Mouse (Mus musculus): ENCODE data around the gene Ptrh2. TPM values are rescaled to one million over a fixed set of nuclear protein-coding genes. Genes with fewer than 3 reads are reported as not detected.
"Not testable (repeated sequence)": the region's sequence is repeated elsewhere in the genome, so short reads cannot be mapped to it uniquely, and the experiment has no call there.

Gene Ptrh2
- polyA plus RNA-seq, 1 experiment from 2014 or later: 36.6 TPM

- DNase-seq (ENCODE audit: low spot score): no peak
- Histone ChIP-seq H3K27ac (no peak overlapping the region), H3K27me3 (ENCODE audit: insufficient read depth, poor library complexity, severe bottlenecking) (no peaks in the 10 kb centered on the region), H3K9me3 (no peaks in the 10 kb centered on the region), H3K36me3 (peaks cover 93% of the 10 kb centered on the region), H3K4me3 (no peak overlapping the region), H3K4me1 (replicated peaks) (no peaks in the 10 kb centered on the region)
- WGBS: 94% methylated on average over 3 of the region's 3 CpGs
These were observed 34.6 kb downstream of the Ptrh2 start for GRCm38 (mm10) chr11:86718369-86718768.

GRCm38 (mm10) chr11:86719390-86719789, 35.6 kb downstream of the Ptrh2 start:
- Histone ChIP-seq H3K9me3 (no peaks in the 10 kb centered on the region), H3K36me3 (peaks cover 93% of the 10 kb centered on the region), H3K27ac (no peak overlapping the region), H3K27me3 (ENCODE audit: insufficient read depth, poor library complexity, severe bottlenecking) (no peaks in the 10 kb centered on the region), H3K4me1 (replicated peaks) (no peaks in the 10 kb centered on the region), H3K4me3 (no peak overlapping the region)
- WGBS: 94% methylated on average over 8 of the region's 8 CpGs
- DNase-seq (ENCODE audit: low spot score): no peak

GRCm38 (mm10) chr11:86724004-86724403, 40.2 kb downstream of the Ptrh2 start:
- Histone ChIP-seq H3K36me3 (peaks cover 96% of the 10 kb centered on the region), H3K27me3 (ENCODE audit: insufficient read depth, poor library complexity, severe bottlenecking) (no peaks in the 10 kb centered on the region), H3K27ac (no peak overlapping the region), H3K9me3 (no peaks in the 10 kb centered on the region), H3K4me3 (no peak overlapping the region), H3K4me1 (replicated peaks) (no peaks in the 10 kb centered on the region)
- WGBS: 90% methylated on average over 3 of the region's 3 CpGs
- DNase-seq (ENCODE audit: low spot score): no peak

- H3K36me3 ChIP-seq: peaks cover 95% of the 10 kb centered on the region
- 96% methylated on average over 7 of the region's 7 CpGs for WGBS
These were observed 41.2 kb downstream of the Ptrh2 start for GRCm38 (mm10) chr11:86724982-86725381.

GRCm38 (mm10) chr11:86725607-86726006, 41.8 kb downstream of the Ptrh2 start:
- no peak overlapping the region for H3K27ac ChIP-seq
- DNase-seq (ENCODE audit: low spot score): no peak
- no peak overlapping the region for H3K4me3 ChIP-seq
- H3K4me1 ChIP-seq (replicated peaks): no peaks in the 10 kb centered on the region
- no peaks in the 10 kb centered on the region for H3K27me3 ChIP-seq (ENCODE audit: insufficient read depth, poor library complexity, severe bottlenecking)
- no peaks in the 10 kb centered on the region for H3K9me3 ChIP-seq
- H3K36me3 ChIP-seq: peaks cover 95% of the 10 kb centered on the region

More at GRCm38 (mm10) chr11:86724982-86725381, 41.2 kb downstream of the Ptrh2 start:
- Histone ChIP-seq H3K9me3 (no peaks in the 10 kb centered on the region), H3K4me3 (no peak overlapping the region), H3K27ac (no peak overlapping the region), H3K4me1 (replicated peaks) (no peaks in the 10 kb centered on the region), H3K27me3 (ENCODE audit: insufficient read depth, poor library complexity, severe bottlenecking) (no peaks in the 10 kb centered on the region)
- no peak for DNase-seq (ENCODE audit: low spot score)

GRCm38 (mm10) chr11:86731443-86731842, 47.7 kb downstream of the Ptrh2 start:
- no peak for DNase-seq (ENCODE audit: low spot score)
- whole genome bisulfite sequencing: 95% methylated on average over 2 of the region's 2 CpGs
- Histone ChIP-seq H3K27me3 (ENCODE audit: insufficient read depth, poor library complexity, severe bottlenecking) (no peaks in the 10 kb centered on the region), H3K36me3 (peaks cover 88% of the 10 kb centered on the region), H3K4me3 (no peak overlapping the region), H3K4me1 (replicated peaks) (no peaks in the 10 kb centered on the region), H3K9me3 (no peaks in the 10 kb centered on the region), H3K27ac (no peak overlapping the region)

- Histone ChIP-seq H3K27ac (no peak overlapping the region), H3K4me3 (no peak overlapping the region), H3K4me1 (replicated peaks) (no peaks in the 10 kb centered on the region), H3K27me3 (ENCODE audit: insufficient read depth, poor library complexity, severe bottlenecking) (no peaks in the 10 kb centered on the region), H3K36me3 (peaks cover 65% of the 10 kb centered on the region), H3K9me3 (no peaks in the 10 kb centered on the region)
- WGBS: 80% methylated on average over 10 of the region's 10 CpGs
- DNase-seq (ENCODE audit: low spot score): no peak
These were observed 50.6 kb downstream of the Ptrh2 start for GRCm38 (mm10) chr11:86734241-86734939.

GRCm38 (mm10) chr11:86734993-86735392, 51.2 kb downstream of the Ptrh2 start:
- Histone ChIP-seq H3K4me1 (replicated peaks) (no peaks in the 10 kb centered on the region), H3K27me3 (ENCODE audit: insufficient read depth, poor library complexity, severe bottlenecking) (no peaks in the 10 kb centered on the region), H3K27ac (no peak overlapping the region), H3K4me3 (no peak overlapping the region), H3K36me3 (peaks cover 60% of the 10 kb centered on the region), H3K9me3 (no peaks in the 10 kb centered on the region)
- no peak for DNase-seq (ENCODE audit: low spot score)
- 94% methylated on average over 4 of the region's 4 CpGs for WGBS

GRCm38 (mm10) chr11:86737301-86738000, 53.7 kb downstream of the Ptrh2 start:
- DNase-seq (ENCODE audit: low spot score): no peak
- Histone ChIP-seq H3K9me3 (no peaks in the 10 kb centered on the region), H3K4me3 (no peak overlapping the region), H3K36me3 (peaks cover 43% of the 10 kb centered on the region), H3K27ac (no peak overlapping the region), H3K27me3 (ENCODE audit: insufficient read depth, poor library complexity, severe bottlenecking) (no peaks in the 10 kb centered on the region), H3K4me1 (replicated peaks) (no peaks in the 10 kb centered on the region)
- WGBS: 88% methylated on average over 8 of the region's 8 CpGs

- not testable (repeated sequence) for H3K4me1 ChIP-seq (replicated peaks); H3K4me3 ChIP-seq; H3K27ac ChIP-seq; DNase-seq (ENCODE audit: low spot score); H3K27me3 ChIP-seq (ENCODE audit: insufficient read depth, poor library complexity, severe bottlenecking); H3K9me3 ChIP-seq
- WGBS: 95% methylated on average over 1 of the region's 1 CpGs
- H3K36me3 ChIP-seq: peaks cover 39% of the 10 kb centered on the region
These were observed 54.5 kb downstream of the Ptrh2 start for GRCm38 (mm10) chr11:86738308-86738707.

GRCm38 (mm10) chr11:86738956-86739355, 55.2 kb downstream of the Ptrh2 start:
- H3K4me3 ChIP-seq: no peak overlapping the region
- DNase-seq (ENCODE audit: low spot score): no peak
- WGBS: 94% methylated on average over 1 of the region's 1 CpGs
- no peaks in the 10 kb centered on the region for H3K9me3 ChIP-seq
- H3K27me3 ChIP-seq (ENCODE audit: insufficient read depth, poor library complexity, severe bottlenecking): no peaks in the 10 kb centered on the region
- H3K27ac ChIP-seq: no peak overlapping the region
- H3K4me1 ChIP-seq (replicated peaks): no peaks in the 10 kb centered on the region
- peaks cover 33% of the 10 kb centered on the region for H3K36me3 ChIP-seq

GRCm38 (mm10) chr11:86739470-86739869, 55.7 kb downstream of the Ptrh2 start:
- H3K27ac ChIP-seq: no peak overlapping the region
- 93% methylated on average over 2 of the region's 2 CpGs for WGBS
- peaks cover 28% of the 10 kb centered on the region for H3K36me3 ChIP-seq
- H3K27me3 ChIP-seq (ENCODE audit: insufficient read depth, poor library complexity, severe bottlenecking): no peaks in the 10 kb centered on the region
- no peaks in the 10 kb centered on the region for H3K4me1 ChIP-seq (replicated peaks)
- H3K9me3 ChIP-seq: no peaks in the 10 kb centered on the region
- no peak overlapping the region for H3K4me3 ChIP-seq
- DNase-seq (ENCODE audit: low spot score): no peak

GRCm38 (mm10) chr11:86741505-86741904, 57.7 kb downstream of the Ptrh2 start:
- WGBS: 91% methylated on average over 5 of the region's 5 CpGs
- no peak overlapping the region for H3K4me3 ChIP-seq
- no peaks in the 10 kb centered on the region for H3K9me3 ChIP-seq
- H3K36me3 ChIP-seq: peaks cover 14% of the 10 kb centered on the region
- no peaks in the 10 kb centered on the region for H3K4me1 ChIP-seq (replicated peaks)
- no peak overlapping the region for H3K27ac ChIP-seq
- H3K27me3 ChIP-seq (ENCODE audit: insufficient read depth, poor library complexity, severe bottlenecking): no peaks in the 10 kb centered on the region
- DNase-seq (ENCODE audit: low spot score): no peak
